Mouse (Mus musculus): ENCODE measurements around the gene Hhat. TPM values are rescaled to one million over a fixed set of nuclear protein-coding genes. Genes with fewer than 3 reads are reported as not detected.

The Hhat gene
- polyA plus RNA-seq, 1 experiment: 12.6 TPM

- TF ChIP-seq POLR2A (IDR thresholded peaks at IDR 0.05; ENCODE audit: low read depth, low read length): no peak
- TF ChIP-seq CTCF (IDR thresholded peaks at IDR 0.05; ENCODE audit: borderline replicate concordance, insufficient read depth, low read length): no peak
- Histone ChIP-seq H3K4me1 (ENCODE audit: control insufficient read depth, insufficient read depth, low read length) (no peaks in the 10 kb centered on the region), H3K27ac (ENCODE audit: insufficient read depth, low read length) (no peak overlapping the region), H3K4me3 (ENCODE audit: insufficient read depth, low read length) (no peak overlapping the region)
Observed at GRCm38 (mm10) chr1:192544901-192545300, 226.1 kb downstream of the Hhat start.

DNA sequence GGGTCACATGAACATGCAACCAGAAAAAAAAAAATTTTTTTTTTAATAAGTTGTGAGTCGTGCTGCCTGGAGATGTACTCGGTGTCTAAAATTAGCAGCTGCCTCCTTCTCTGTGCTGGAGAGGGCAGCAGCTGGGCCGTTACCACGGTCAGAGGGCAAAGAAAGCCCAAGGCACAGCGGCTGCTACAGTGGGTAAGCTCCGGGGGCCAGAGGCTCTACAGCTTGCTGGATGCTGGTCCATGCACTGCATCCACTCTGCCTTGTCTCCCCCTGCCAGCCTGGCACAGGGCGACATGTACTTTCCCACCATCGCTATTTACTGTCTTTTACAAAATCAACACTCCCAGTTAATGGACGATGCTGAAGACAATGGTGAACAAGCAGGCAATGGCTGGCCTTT, 226.9 kb downstream of the Hhat start:
- Histone ChIP-seq H3K4me3 (ENCODE audit: insufficient read depth, low read length) (no peak overlapping the region), H3K27ac (ENCODE audit: insufficient read depth, low read length) (no peak overlapping the region), H3K4me1 (ENCODE audit: control insufficient read depth, insufficient read depth, low read length) (no peaks in the 10 kb centered on the region)
- no peak for TF ChIP-seq CTCF (IDR thresholded peaks at IDR 0.05; ENCODE audit: borderline replicate concordance, insufficient read depth, low read length)
- TF ChIP-seq POLR2A (IDR thresholded peaks at IDR 0.05; ENCODE audit: low read depth, low read length): no peak

DNA sequence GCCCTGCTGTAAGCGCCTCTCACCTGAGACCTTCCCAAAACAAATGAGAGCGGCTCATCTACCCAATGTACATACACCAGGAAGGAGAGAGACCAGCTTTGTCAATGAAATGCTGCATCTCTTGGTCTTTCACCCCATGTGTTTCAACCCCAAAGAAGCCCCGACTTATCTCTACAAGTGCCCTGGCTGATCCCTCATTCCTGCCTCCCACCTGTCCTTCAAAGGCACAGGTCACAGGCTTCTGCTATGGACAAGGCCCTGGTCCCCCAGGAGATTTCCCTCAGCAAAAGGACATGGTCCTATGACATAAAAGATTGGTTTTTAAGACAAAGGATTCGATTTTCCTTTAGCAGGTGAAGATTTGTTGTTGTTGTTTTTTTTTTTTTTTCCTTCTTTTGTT, 227.3 kb downstream of the Hhat start:
- Histone ChIP-seq H3K4me3 (ENCODE audit: insufficient read depth, low read length) (no peak overlapping the region), H3K27ac (ENCODE audit: insufficient read depth, low read length) (no peak overlapping the region), H3K4me1 (ENCODE audit: control insufficient read depth, insufficient read depth, low read length) (no peaks in the 10 kb centered on the region)
- TF ChIP-seq POLR2A (IDR thresholded peaks at IDR 0.05; ENCODE audit: low read depth, low read length) (no peak), CTCF (IDR thresholded peaks at IDR 0.05; ENCODE audit: borderline replicate concordance, insufficient read depth, low read length) (no peak)

GRCm38 (mm10) chr1:192542093-192542492, 228.9 kb downstream of the Hhat start:
- Histone ChIP-seq H3K4me3 (ENCODE audit: insufficient read depth, low read length) (no peak overlapping the region), H3K27ac (ENCODE audit: insufficient read depth, low read length) (no peak overlapping the region), H3K4me1 (ENCODE audit: control insufficient read depth, insufficient read depth, low read length) (no peaks in the 10 kb centered on the region)
- TF ChIP-seq POLR2A (IDR thresholded peaks at IDR 0.05; ENCODE audit: low read depth, low read length): no peak
- TF ChIP-seq CTCF (IDR thresholded peaks at IDR 0.05; ENCODE audit: borderline replicate concordance, insufficient read depth, low read length): no peak

DNA sequence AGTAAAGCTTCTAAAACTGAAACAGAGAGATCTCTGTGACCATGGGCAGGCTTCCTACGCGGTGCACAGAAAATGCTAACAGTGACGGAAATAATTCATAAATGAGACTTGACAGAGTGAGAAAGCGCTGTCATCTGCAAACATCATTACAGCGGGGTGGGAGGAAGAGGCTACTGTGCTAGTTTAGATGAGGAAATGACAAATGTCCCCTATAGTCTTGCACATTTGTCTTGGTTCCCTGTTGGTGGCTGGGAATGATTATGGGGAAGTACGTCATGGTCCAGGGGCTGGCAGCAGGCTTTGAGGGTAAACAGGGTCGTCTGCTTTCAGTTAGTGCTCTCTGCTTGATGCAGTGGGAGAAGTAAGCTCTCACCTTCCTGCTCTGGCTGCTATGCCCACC, 233.9 kb downstream of the Hhat start:
- H3K27ac ChIP-seq (ENCODE audit: insufficient read depth, low read length): no peak overlapping the region
- TF ChIP-seq CTCF (IDR thresholded peaks at IDR 0.05; ENCODE audit: borderline replicate concordance, insufficient read depth, low read length): no peak
- TF ChIP-seq POLR2A (IDR thresholded peaks at IDR 0.05; ENCODE audit: low read depth, low read length): no peak
- no peaks in the 10 kb centered on the region for H3K4me1 ChIP-seq (ENCODE audit: control insufficient read depth, insufficient read depth, low read length)
- H3K4me3 ChIP-seq (ENCODE audit: insufficient read depth, low read length): no peak overlapping the region

GRCm38 (mm10) chr1:192536440-192536839, 234.6 kb downstream of the Hhat start:
- TF ChIP-seq CTCF (IDR thresholded peaks at IDR 0.05; ENCODE audit: borderline replicate concordance, insufficient read depth, low read length) (no peak), POLR2A (IDR thresholded peaks at IDR 0.05; ENCODE audit: low read depth, low read length) (no peak)
- Histone ChIP-seq H3K4me1 (ENCODE audit: control insufficient read depth, insufficient read depth, low read length) (no peaks in the 10 kb centered on the region), H3K4me3 (ENCODE audit: insufficient read depth, low read length) (no peak overlapping the region), H3K27ac (ENCODE audit: insufficient read depth, low read length) (no peak overlapping the region)

DNA sequence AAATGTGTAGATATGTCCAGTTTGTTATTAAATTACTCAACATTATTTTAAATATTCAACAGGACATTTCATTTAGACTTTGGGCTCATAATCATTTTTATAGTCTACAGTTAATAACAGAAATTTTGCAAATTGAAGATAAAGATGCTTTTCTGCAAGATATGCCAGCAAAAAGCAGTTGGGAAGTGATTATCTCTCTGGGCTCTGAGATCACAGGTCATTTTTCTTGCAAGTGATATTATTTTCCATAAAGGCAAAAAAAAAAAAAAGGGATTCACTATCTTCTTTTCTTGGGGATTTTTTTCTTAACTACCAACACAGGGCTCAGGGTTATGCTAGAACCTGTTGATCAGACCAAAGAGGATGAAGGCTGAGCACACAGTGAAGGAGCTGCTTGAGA, 238.0 kb downstream of the Hhat start:
- Histone ChIP-seq H3K4me3 (ENCODE audit: insufficient read depth, low read length) (no peak overlapping the region), H3K4me1 (ENCODE audit: control insufficient read depth, insufficient read depth, low read length) (no peaks in the 10 kb centered on the region), H3K27ac (ENCODE audit: insufficient read depth, low read length) (no peak overlapping the region)
- TF ChIP-seq CTCF (IDR thresholded peaks at IDR 0.05; ENCODE audit: borderline replicate concordance, insufficient read depth, low read length) (no peak), POLR2A (IDR thresholded peaks at IDR 0.05; ENCODE audit: low read depth, low read length) (no peak)

- H3K4me3 ChIP-seq (ENCODE audit: insufficient read depth, low read length): no peak overlapping the region
- no peak overlapping the region for H3K27ac ChIP-seq (ENCODE audit: insufficient read depth, low read length)
- no peaks in the 10 kb centered on the region for H3K4me1 ChIP-seq (ENCODE audit: control insufficient read depth, insufficient read depth, low read length)
- TF ChIP-seq POLR2A (IDR thresholded peaks at IDR 0.05; ENCODE audit: low read depth, low read length) (no peak), CTCF (IDR thresholded peaks at IDR 0.05; ENCODE audit: borderline replicate concordance, insufficient read depth, low read length) (no peak)
Observed at GRCm38 (mm10) chr1:192532212-192532611, 238.8 kb downstream of the Hhat start.

- H3K4me3 ChIP-seq (ENCODE audit: insufficient read depth, low read length): no peak overlapping the region
- H3K4me1 ChIP-seq (ENCODE audit: control insufficient read depth, insufficient read depth, low read length): no peaks in the 10 kb centered on the region
- TF ChIP-seq POLR2A (IDR thresholded peaks at IDR 0.05; ENCODE audit: low read depth, low read length) (no peak), CTCF (IDR thresholded peaks at IDR 0.05; ENCODE audit: borderline replicate concordance, insufficient read depth, low read length) (no peak)
- no peak overlapping the region for H3K27ac ChIP-seq (ENCODE audit: insufficient read depth, low read length)
Observed at GRCm38 (mm10) chr1:192531490-192532146, 239.4 kb downstream of the Hhat start.

DNA sequence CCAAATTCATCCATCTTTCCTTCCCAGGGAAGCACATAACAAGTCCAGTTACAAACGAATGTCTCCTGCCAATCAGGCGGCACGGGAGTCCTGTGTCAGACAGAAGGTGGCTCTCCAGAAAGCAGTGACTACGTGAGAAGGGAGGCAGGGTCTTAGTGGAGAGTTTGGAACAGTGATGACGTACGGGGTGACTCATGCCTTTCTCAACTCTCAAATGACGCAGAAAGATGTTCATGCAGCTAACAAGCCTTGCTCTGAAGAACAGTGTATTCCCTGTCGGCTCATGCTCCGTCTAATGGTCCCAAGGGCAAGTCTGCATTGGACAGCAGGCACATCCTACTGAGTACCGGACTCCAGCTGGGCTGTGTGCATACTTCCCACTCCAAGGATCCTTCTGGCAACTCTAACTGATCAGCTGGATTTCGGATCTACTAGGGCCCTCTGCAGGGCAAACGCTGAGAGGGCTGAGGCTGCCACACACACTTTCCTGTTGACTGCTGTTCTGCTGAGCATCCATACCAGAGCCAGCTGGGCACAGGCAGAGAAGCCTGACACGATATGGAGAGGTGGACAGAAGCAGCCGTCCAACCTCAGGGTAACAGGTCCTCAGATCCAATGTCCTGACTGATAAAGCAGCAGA, 245.2 kb downstream of the Hhat start:
- H3K4me3 ChIP-seq (ENCODE audit: insufficient read depth, low read length): no peak overlapping the region
- 0 out of 2 replicates have a peak, but pooled peaks cover 2% of the 10 kb centered on the region for H3K4me1 ChIP-seq (ENCODE audit: control insufficient read depth, insufficient read depth, low read length)
- no peak overlapping the region for H3K27ac ChIP-seq (ENCODE audit: insufficient read depth, low read length)
- TF ChIP-seq POLR2A (IDR thresholded peaks at IDR 0.05; ENCODE audit: low read depth, low read length) (no peak), CTCF (IDR thresholded peaks at IDR 0.05; ENCODE audit: borderline replicate concordance, insufficient read depth, low read length) (no peak)
